Mouse (Mus musculus) embryo, embryonic 10 days (tissue): ENCODE results near the gene Sppl2c.

Experiments used
- DNase-seq: peaks from one replicate; pipeline ENCODE4 v3.0.0-alpha.2; 2015; ENCODE audit warnings: low spot score

The Sppl2c gene

GRCm38 (mm10) chr11:104237958-104238747, 52.0 kb downstream of the Sppl2c start:
- no peak for DNase-seq
